Mouse (Mus musculus): ENCODE results near the gene Trabd2b.

Trabd2b gene

GRCm38 (mm10) chr4:114533894-114534754, 127.6 kb downstream of the Trabd2b start:
- DNase-seq (ENCODE audit: low read depth in 1 of 2, low spot score in 2 of 2) = no peak

- no peak for DNase-seq (ENCODE audit: low read depth in 1 of 2, low spot score in 2 of 2)
Observed at GRCm38 (mm10) chr4:114537376-114537974, 131.0 kb downstream of the Trabd2b start.

DNA sequence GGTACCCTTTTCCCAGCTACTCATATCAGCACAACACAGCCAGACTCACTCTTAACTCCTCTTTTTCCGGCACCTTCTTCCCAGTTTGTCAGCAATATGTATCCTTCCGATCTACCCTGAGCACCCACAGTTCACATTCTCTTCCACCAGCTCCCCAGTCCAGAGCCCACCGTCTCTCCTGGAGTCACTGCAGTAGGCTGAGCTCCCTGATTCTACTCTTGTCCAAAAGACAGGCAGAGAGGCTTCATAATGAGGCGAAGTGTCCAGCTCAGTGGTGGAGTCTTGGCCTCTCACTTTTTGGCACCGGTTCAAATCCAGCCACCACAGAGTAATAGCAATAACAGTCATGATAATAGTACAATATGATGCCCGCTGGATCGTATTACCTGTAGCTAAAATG, 133.5 kb downstream of the Trabd2b start:
- no peak for DNase-seq (ENCODE audit: low read depth in 1 of 2, low spot score in 2 of 2)

DNA sequence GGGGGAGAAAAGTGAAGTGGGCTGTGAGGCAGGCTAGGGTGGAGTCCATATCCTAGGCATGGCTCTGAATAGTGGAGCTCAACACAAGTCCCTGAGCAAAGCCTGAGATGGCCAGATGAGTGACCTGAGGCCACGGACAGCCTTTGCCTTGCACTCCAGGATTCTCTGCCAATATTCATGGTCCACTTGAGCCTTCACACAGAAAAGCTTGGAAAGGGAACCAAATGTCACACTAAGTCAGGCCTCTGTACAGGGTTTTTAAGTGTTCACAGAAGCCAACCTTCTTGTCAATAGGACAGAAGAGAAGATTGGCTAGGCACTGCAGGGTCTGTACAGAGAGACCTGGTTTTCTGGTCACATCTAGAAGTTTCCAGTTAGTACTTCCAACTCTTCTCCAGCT, 134.7 kb downstream of the Trabd2b start:
- DNase-seq (ENCODE audit: low read depth in 1 of 2, low spot score in 2 of 2) = no peak

DNA sequence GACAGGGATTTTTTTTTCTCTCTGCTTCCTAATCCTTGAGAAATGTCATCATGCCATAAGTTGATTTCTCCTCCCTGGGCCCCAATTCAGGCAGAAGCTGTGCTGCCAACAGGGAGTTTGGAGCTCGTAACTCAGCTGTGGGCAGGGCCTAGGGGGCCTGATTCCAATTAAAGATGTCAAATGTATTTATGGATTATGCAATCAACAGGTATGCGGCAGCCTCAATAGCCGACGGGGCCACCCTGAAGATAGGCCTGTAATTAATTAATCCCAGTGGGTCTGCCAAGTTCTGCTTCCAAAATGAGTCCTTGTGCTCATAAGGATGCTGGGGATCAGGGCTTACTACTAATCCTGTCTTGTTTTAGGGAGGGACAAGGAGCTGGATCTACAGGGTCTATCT, 135.6 kb downstream of the Trabd2b start:
- no peak for DNase-seq (ENCODE audit: low read depth in 1 of 2, low spot score in 2 of 2)

DNA sequence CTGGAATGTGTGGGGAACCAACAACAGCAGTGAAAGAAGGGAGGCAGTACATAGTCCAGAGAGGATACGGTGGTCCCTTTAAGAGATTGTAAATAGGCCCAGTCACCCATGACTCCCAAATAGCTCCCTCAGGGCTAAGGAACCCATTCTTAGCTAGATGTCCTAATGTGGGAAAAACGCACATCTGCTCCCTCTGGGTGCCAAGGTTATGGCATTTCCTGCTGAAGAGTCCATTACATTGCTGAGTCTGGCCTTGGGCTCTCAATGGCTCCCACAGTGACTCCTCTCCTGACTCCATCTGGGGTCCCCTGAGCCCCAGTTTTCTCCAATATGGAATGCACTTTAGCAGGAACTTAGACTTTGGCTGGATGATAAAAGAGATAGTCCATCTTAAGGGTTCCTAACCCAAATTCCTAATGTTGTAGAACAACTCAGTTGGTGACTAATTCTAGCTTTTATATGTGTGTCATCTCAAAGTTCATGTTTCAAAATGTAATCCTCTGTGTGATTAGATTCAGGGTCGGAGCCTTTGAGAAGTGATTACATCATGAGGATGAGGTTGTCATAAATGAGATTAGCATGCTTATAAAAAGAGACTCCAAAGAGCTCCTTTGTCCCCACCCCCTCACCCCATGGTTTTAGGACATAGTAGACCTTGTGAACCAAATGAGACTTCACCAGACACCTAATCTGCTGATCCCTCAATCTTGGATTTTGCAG, 139.1 kb downstream of the Trabd2b start:
- DNase-seq (ENCODE audit: low read depth in 1 of 2, low spot score in 2 of 2) = no peak

DNA sequence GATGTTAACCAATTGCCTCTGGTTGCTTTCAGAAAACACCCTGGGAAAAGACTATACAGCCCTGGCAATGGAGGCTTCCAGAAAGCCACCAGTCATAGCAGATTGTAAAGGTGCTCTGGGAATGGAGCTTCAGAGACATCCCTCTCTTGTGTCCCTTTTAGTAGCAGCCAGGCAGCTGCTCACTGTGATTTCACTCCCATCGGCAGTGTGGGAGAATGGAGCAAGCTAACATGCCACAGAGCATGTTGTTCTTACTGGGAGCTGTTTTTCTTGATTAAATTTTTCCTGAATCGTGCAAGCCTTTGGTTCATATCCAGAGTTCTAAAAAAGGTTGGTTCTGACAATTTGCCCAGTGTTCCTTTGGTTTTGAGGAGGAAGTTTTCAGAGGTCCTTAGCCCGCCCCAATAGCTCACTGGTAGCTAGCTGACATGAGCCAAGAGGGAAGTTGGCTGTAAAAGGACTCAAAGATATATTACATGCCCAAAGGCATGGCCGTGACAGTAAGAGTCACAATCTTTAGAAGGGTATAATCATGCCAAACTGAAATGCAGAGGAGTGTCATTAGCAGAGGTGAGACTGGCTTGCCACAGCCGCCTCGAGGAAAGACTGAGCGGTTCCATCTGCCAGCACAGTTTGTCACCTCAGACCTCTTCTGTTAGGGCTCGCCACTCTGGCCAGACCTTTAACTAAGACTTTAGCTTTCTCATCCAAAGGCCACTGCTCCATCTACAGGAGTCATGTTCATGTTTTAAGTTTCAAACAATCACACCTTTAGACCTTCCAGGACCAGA, 141.3 kb downstream of the Trabd2b start:
- DNase-seq (ENCODE audit: low read depth in 1 of 2, low spot score in 2 of 2) = no peak

GRCm38 (mm10) chr4:114549487-114549886, 143.0 kb downstream of the Trabd2b start:
- no peak for DNase-seq (ENCODE audit: low read depth in 1 of 2, low spot score in 2 of 2)

GRCm38 (mm10) chr4:114550471-114551156, 144.1 kb downstream of the Trabd2b start:
- DNase-seq (ENCODE audit: low read depth in 1 of 2, low spot score in 2 of 2) = no peak

DNA sequence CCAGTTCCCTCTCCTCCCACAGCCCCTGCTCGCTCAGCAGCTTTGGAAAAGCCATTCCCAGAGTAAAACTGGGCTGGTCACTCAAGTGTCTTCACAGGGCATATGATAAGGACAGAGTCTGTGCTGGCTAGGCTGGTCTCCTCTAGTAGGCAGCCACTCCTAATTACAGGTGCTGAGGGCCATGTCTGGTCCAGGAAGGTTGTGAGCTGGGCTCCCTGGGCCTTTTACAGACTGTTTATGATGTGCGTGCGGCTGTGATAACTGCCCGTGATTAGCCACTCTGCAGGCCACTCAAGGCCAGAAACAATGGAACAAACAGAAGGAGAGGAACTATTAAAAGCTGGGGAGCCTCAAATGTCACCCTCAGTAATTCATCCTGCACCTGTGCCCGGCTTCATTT, 150.4 kb downstream of the Trabd2b start:
- DNase-seq (ENCODE audit: low read depth in 1 of 2, low spot score in 2 of 2) = no peak

GRCm38 (mm10) chr4:114557731-114558130, 151.2 kb downstream of the Trabd2b start:
- no peak for DNase-seq (ENCODE audit: low read depth in 1 of 2, low spot score in 2 of 2)

- no peak for DNase-seq (ENCODE audit: low read depth in 1 of 2, low spot score in 2 of 2)
Observed at GRCm38 (mm10) chr4:114558487-114558886, 152.0 kb downstream of the Trabd2b start.

- no peak for DNase-seq (ENCODE audit: low read depth in 1 of 2, low spot score in 2 of 2)
Observed at GRCm38 (mm10) chr4:114560638-114561216, 154.2 kb downstream of the Trabd2b start.

DNA sequence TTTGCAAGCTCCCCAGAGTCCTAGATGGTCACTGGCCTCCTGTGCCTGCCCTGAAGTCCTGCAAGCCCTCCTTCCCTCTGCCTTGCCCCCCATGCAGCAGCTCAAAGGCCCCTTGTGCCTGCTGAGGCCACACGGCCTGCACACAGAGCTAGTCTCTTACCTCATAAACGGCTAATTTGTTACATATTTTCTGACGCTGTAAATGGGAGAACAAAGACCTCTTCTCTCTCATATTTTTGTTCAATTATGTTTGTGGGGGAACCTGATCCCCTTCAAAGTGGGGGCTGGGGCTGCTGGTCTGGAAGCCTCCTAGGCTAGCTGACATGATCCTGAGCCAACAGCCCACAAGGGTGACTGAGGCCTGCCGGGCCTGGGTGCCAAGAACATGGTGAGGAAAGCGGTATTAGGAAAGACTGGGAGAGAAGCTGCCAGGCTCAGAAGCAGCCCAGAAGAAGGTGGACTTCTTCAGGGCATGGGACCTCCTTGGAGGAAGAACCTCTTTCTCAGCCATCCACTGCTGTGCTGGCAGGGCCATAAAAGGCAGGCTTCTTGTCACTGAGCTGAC, 157.7 kb downstream of the Trabd2b start:
- no peak for DNase-seq (ENCODE audit: low read depth in 1 of 2, low spot score in 2 of 2)

DNA sequence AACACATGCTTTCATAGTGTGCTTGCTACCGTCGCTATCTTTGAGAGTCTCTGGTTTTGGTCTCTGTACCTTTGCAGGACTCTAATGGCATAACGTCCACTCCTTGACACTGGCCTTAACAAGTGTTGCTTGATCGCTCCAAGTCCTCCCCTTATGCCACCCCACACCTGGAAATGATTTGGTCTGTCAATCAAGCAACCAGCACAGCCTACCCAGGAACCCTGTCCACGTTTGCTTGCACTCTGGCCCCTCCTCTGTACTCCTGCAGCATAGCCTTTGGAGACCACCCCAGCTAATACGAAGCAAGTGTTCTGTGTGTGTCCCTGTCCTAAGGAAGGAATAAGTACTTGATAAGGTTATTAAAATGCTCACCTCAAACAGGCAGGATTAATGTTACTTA, 161.1 kb downstream of the Trabd2b start:
- no peak for DNase-seq (ENCODE audit: low read depth in 1 of 2, low spot score in 2 of 2)

- no peak for DNase-seq (ENCODE audit: low read depth in 1 of 2, low spot score in 2 of 2)
Observed at GRCm38 (mm10) chr4:114568081-114568605, 161.6 kb downstream of the Trabd2b start.

DNA sequence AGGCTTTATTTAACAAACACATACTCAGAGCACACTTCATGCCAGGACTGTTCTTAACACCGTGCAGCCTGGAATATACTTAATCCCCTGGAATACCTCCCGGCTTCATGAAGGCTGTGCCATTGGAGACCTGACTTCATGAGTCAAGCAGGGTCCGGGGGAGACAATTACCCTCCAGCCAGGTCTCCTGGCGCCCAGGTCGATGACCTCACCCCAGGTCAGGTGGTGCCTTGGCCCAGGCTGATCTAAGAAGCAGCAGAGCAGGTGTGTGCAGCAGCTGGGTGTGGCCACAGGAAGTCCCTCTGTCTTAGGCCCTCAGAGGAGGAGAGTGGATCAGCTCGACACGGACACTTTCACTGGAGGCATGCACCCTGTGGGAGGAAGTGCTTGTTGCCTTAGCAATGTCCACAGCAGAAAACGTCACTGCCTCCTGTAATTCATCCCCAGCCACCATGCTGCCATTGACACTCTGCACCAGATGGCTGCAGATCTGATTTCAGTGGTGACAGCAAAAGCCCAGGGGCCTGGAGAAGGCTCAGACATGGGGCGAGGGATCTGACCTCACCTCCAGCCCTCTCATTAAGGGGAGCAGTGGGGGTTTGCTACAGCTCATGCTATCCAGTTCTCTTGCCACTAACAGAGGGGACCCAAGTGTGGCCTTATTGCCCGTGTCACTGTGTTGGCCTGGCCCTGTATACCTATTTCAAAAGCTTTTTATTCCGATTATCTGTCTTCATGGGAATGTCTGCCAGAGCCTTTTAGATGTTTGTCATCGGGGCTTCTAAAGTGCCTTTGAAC, 171.8 kb downstream of the Trabd2b start:
- DNase-seq (ENCODE audit: low read depth in 1 of 2, low spot score in 2 of 2) = no peak

- no peak for DNase-seq (ENCODE audit: low read depth in 1 of 2, low spot score in 2 of 2)
Observed at GRCm38 (mm10) chr4:114583546-114584144, 177.1 kb downstream of the Trabd2b start.
